Mouse (Mus musculus): Measurements from ENCODE around the gene Orc6. TPM values are rescaled to one million over a fixed set of nuclear protein-coding genes. Genes with fewer than 3 reads are reported as not detected.

The Orc6 gene
- polyA plus RNA-seq (2014; fragmentation: Illumina TruSeq; extraction: RNeasy Lipid Tissue Mini Kit (QIAGEN cat#74804); ENCODE audit: low read depth, low replicate concordance): 50.5 TPM

GRCm38 (mm10) chr8:85299434-85300077, at the start of gene Orc6, which contains the start of gene Vps35:
Gene Orc6, plus strand, starts transcription at chr8:85299632.
Gene Vps35, minus strand, starts transcription at chr8:85299802.

Other genes starting within 250 kb of the Orc6 start
- gene Fbxw9, start 239.6 kb upstream of the Orc6 start, polyA plus RNA-seq (2014; fragmentation: Illumina TruSeq; extraction: RNeasy Lipid Tissue Mini Kit (QIAGEN cat#74804); ENCODE audit: low read depth, low replicate concordance): 5.7 TPM
- not detected for gene Gm5741, start 231.7 kb upstream of the Orc6 start, polyA plus RNA-seq (2014; fragmentation: Illumina TruSeq; extraction: RNeasy Lipid Tissue Mini Kit (QIAGEN cat#74804); ENCODE audit: low read depth, low replicate concordance)
- gene Dhps, start 227.9 kb upstream of the Orc6 start, polyA plus RNA-seq (2014; fragmentation: Illumina TruSeq; extraction: RNeasy Lipid Tissue Mini Kit (QIAGEN cat#74804); ENCODE audit: low read depth, low replicate concordance): 12.3 TPM
- 2.9 TPM for gene Wdr83os, start 218.9 kb upstream of the Orc6 start, polyA plus RNA-seq (2014; fragmentation: Illumina TruSeq; extraction: RNeasy Lipid Tissue Mini Kit (QIAGEN cat#74804); ENCODE audit: low read depth, low replicate concordance)
- gene Wdr83, start 218.3 kb upstream of the Orc6 start, polyA plus RNA-seq (2014; fragmentation: Illumina TruSeq; extraction: RNeasy Lipid Tissue Mini Kit (QIAGEN cat#74804); ENCODE audit: low read depth, low replicate concordance): 1.3 TPM
- 3.9 TPM for gene Man2b1, start 216.4 kb upstream of the Orc6 start, polyA plus RNA-seq (2014; fragmentation: Illumina TruSeq; extraction: RNeasy Lipid Tissue Mini Kit (QIAGEN cat#74804); ENCODE audit: low read depth, low replicate concordance)
- 0.83 TPM for gene Zfp791, start 176.5 kb upstream of the Orc6 start, polyA plus RNA-seq (2014; fragmentation: Illumina TruSeq; extraction: RNeasy Lipid Tissue Mini Kit (QIAGEN cat#74804); ENCODE audit: low read depth, low replicate concordance)
- not detected for gene Cks1brt, start 147.7 kb upstream of the Orc6 start, polyA plus RNA-seq (2014; fragmentation: Illumina TruSeq; extraction: RNeasy Lipid Tissue Mini Kit (QIAGEN cat#74804); ENCODE audit: low read depth, low replicate concordance)
- 0.67 TPM for gene Olfr371, start 73.6 kb upstream of the Orc6 start, polyA plus RNA-seq (2014; fragmentation: Illumina TruSeq; extraction: RNeasy Lipid Tissue Mini Kit (QIAGEN cat#74804); ENCODE audit: low read depth, low replicate concordance)
- gene Vps35, start 170 bp downstream of the Orc6 start, polyA plus RNA-seq (2014; fragmentation: Illumina TruSeq; extraction: RNeasy Lipid Tissue Mini Kit (QIAGEN cat#74804); ENCODE audit: low read depth, low replicate concordance): 247 TPM
- gene Mylk3, start 86.7 kb downstream of the Orc6 start, polyA plus RNA-seq (2014; fragmentation: Illumina TruSeq; extraction: RNeasy Lipid Tissue Mini Kit (QIAGEN cat#74804); ENCODE audit: low read depth, low replicate concordance): 1.1 TPM
- gene 4921524J17Rik, start 133.2 kb downstream of the Orc6 start, polyA plus RNA-seq (2014; fragmentation: Illumina TruSeq; extraction: RNeasy Lipid Tissue Mini Kit (QIAGEN cat#74804); ENCODE audit: low read depth, low replicate concordance): 60.8 TPM
- gene Gpt2, start 192.9 kb downstream of the Orc6 start, polyA plus RNA-seq (2014; fragmentation: Illumina TruSeq; extraction: RNeasy Lipid Tissue Mini Kit (QIAGEN cat#74804); ENCODE audit: low read depth, low replicate concordance): 22.2 TPM

Measured in testis, adult 10 weeks (tissue).